In genomic region chr13:37045005-37045404, GRCm38 (mm10) we compare ENCODE assay signal across 9 mouse cellular contexts. TPM values are rescaled to one million over a fixed set of nuclear protein-coding genes. Genes with fewer than 3 reads are reported as not detected.
DNase-seq lines count a peak whose midpoint lies in the region; ATAC-seq lines count a peak whose summit lies in the region.
"Had no signal": no experiment of that assay in that cellular context is flagged by ENCODE, and none has a peak within 500 bp of the region (broad histone marks: within the 10 kb centered on the region; RNA-seq: fewer than 3 reads in every experiment).

No protein-coding gene starts in this region.

- H3K36me3 ChIP-seq in limb, embryonic 11.5 days (ENCODE audit: control insufficient read depth, insufficient read depth, low read length) = no peaks in the 10 kb centered on the region
- no peaks in the 10 kb centered on the region for H3K36me3 ChIP-seq in limb, embryonic 10.5 days
- H3K36me3 ChIP-seq: limb, embryonic 15.5 days had no signal

- H3K4me1 ChIP-seq in limb, embryonic 11.5 days (ENCODE audit: control insufficient read depth, insufficient read depth, low read length) = no peaks in the 10 kb centered on the region
- H3K4me1 ChIP-seq in limb, embryonic 10.5 days = no peaks in the 10 kb centered on the region
- H3K4me1 ChIP-seq: limb, embryonic 15.5 days had no signal

- DNase-seq in cerebellum, postnatal 25 days = peak; percentile 15 to 52
- DNase-seq in cerebellum, adult 11 months = no peak
- DNase-seq in limb, embryonic 11.5 days (ENCODE audit: low spot score) = peak; percentile 28
- no peak for DNase-seq in limb, embryonic 10.5 days (ENCODE audit: low spot score)
- peak; percentile 5 for DNase-seq in ZHBTc4 (ENCODE audit: low read depth, low spot score)
- peak; percentile 39 for DNase-seq in lung, postnatal 14 days
- no peak for DNase-seq in urinary bladder, adult 18-20 months (ENCODE audit: low spot score in 2 of 2)

- no peaks in the 10 kb centered on the region for H3K27me3 ChIP-seq in limb, embryonic 11.5 days (ENCODE audit: control insufficient read depth, insufficient read depth, low read length)
- H3K27me3 ChIP-seq in limb, embryonic 10.5 days (ENCODE audit: low read depth, poor library complexity, severe bottlenecking) = no peaks in the 10 kb centered on the region
- H3K27me3 ChIP-seq: limb, embryonic 15.5 days had no signal

- H3K9ac ChIP-seq in limb, embryonic 11.5 days (ENCODE audit: low read length) = no peak overlapping the region
- H3K9ac ChIP-seq: limb, embryonic 15.5 days had no signal

- H3K4me3 ChIP-seq in limb, embryonic 11.5 days (ENCODE audit: low read depth, low read length) = no peak overlapping the region
- no peak overlapping the region for H3K4me3 ChIP-seq in limb, embryonic 10.5 days
- H3K4me3 ChIP-seq: limb, embryonic 15.5 days had no signal

- no peak overlapping the region for H3K4me2 ChIP-seq in limb, embryonic 11.5 days (ENCODE audit: low read depth, severe bottlenecking)
- H3K4me2 ChIP-seq: limb, embryonic 15.5 days had no signal

- WGBS in limb, embryonic 11.5 days = 89% methylated on average over 3 of the region's 3 CpGs
- WGBS in limb, embryonic 10.5 days = 85% methylated on average over 3 of the region's 3 CpGs

- no peaks in the 10 kb centered on the region for H3K9me3 ChIP-seq in limb, embryonic 11.5 days (ENCODE audit: control insufficient read depth, low read length)
- H3K9me3 ChIP-seq in limb, embryonic 10.5 days (replicated peaks) = no peaks in the 10 kb centered on the region
- H3K9me3 ChIP-seq: limb, embryonic 15.5 days had no signal

- no peak for ATAC-seq in limb, embryonic 11.5 days (ENCODE audit: insufficient number of reproducible peaks, low FRiP score, low TSS enrichment, low read depth)
- no peak for ATAC-seq in inflammation-experienced regulatory T-cells, adult 6 months

- H3K27ac ChIP-seq in limb, embryonic 11.5 days (replicated peaks; ENCODE audit: low read depth, low read length) = no peak overlapping the region
- H3K27ac ChIP-seq in limb, embryonic 10.5 days = no peak overlapping the region
- H3K27ac ChIP-seq: limb, embryonic 15.5 days had no signal

RNA-seq across cellular contexts. Expression of gene F13a1, which starts 5.0 kb away (rescaled TPM):
- polyA plus RNA-seq in limb, embryonic 11.5 days (2014; fragmentation: Nextera tagmentation; extraction: Ambion mirVana) = 2.5 and 2.6 TPM in 2 replicates
- 2.8 and 3.3 TPM in 2 replicates for polyA plus RNA-seq in limb, embryonic 10.5 days (2016; fragmentation: Nextera tagmentation; extraction: Ambion mirVana)
- under 1 TPM in 2 of 3 experiments, not detected in 1; 0.08 to 0.61 TPM for polyA plus RNA-seq in inflammation-experienced regulatory T-cells, adult 6 months (2017; shearing (Covaris generic))

Comparison
In these comparisons a context has a peak if more than half of its experiments do, and no peak if none do; other contexts are left out.
1. DNase-seq: peak in cerebellum, postnatal 25 days (2 of 2), limb, embryonic 11.5 days (single experiment), ZHBTc4 (single experiment) and lung, postnatal 14 days (single experiment); none in cerebellum, adult 11 months (single experiment), limb, embryonic 10.5 days (single experiment) and urinary bladder, adult 18-20 months (0 of 2).